Mouse (Mus musculus): ENCODE data around the gene Cep95.
"Not testable (repeated sequence)": the region's sequence is repeated elsewhere in the genome, so short reads cannot be mapped to it uniquely, and the experiment has no call there.

Gene Cep95

GRCm38 (mm10) chr11:106788775-106789459, at the start of gene Cep95, which contains the start of gene Ddx5:
Gene Cep95, plus strand, starts transcription at chr11:106789252.
Gene Ddx5, minus strand, starts transcription at chr11:106789185.
- DNase-seq (ENCODE audit: low spot score in 2 of 2): peak; percentile 91 to 97

- DNase-seq (ENCODE audit: low spot score in 2 of 2): not testable (repeated sequence)
Measured at GRCm38 (mm10) chr11:106740724-106741123, 48.3 kb upstream of the Cep95 start.

GRCm38 (mm10) chr11:106741232-106741631, 47.8 kb upstream of the Cep95 start:
- DNase-seq (ENCODE audit: low spot score in 2 of 2): no peak

- DNase-seq (ENCODE audit: low spot score in 2 of 2): no peak
Measured at GRCm38 (mm10) chr11:106741826-106742225, 47.2 kb upstream of the Cep95 start.

- no peak for DNase-seq (ENCODE audit: low spot score in 2 of 2)
Measured at GRCm38 (mm10) chr11:106742388-106742841, 46.6 kb upstream of the Cep95 start.

- DNase-seq (ENCODE audit: low spot score in 2 of 2): no peak
Measured at GRCm38 (mm10) chr11:106744949-106745348, 44.1 kb upstream of the Cep95 start.

- DNase-seq (ENCODE audit: low spot score in 2 of 2): not testable (repeated sequence)
Measured at GRCm38 (mm10) chr11:106749557-106750120, 39.4 kb upstream of the Cep95 start.

GRCm38 (mm10) chr11:106750121-106750751, 38.8 kb upstream of the Cep95 start, which contains the start of gene Pecam1:
Gene Pecam1, minus strand, starts transcription at chr11:106750628.
- DNase-seq (ENCODE audit: low spot score in 2 of 2): no peak

- no peak for DNase-seq (ENCODE audit: low spot score in 2 of 2)
Measured at GRCm38 (mm10) chr11:106751039-106752018, 37.7 kb upstream of the Cep95 start, which contains the start of gene Milr1. Gene Milr1, plus strand, starts transcription at chr11:106751226.

GRCm38 (mm10) chr11:106752103-106752502, 36.9 kb upstream of the Cep95 start:
- DNase-seq (ENCODE audit: low spot score in 2 of 2): no peak

GRCm38 (mm10) chr11:106753314-106753713, 35.7 kb upstream of the Cep95 start:
- no peak for DNase-seq (ENCODE audit: low spot score in 2 of 2)

GRCm38 (mm10) chr11:106755583-106755982, 33.5 kb upstream of the Cep95 start:
- no peak for DNase-seq (ENCODE audit: low spot score in 2 of 2)

- no peak for DNase-seq (ENCODE audit: low spot score in 2 of 2)
Measured at GRCm38 (mm10) chr11:106759028-106759427, 30.0 kb upstream of the Cep95 start.

GRCm38 (mm10) chr11:106760511-106760910, 28.5 kb upstream of the Cep95 start:
- no peak for DNase-seq (ENCODE audit: low spot score in 2 of 2)

GRCm38 (mm10) chr11:106762139-106762799, 26.8 kb upstream of the Cep95 start:
- DNase-seq (ENCODE audit: low spot score in 2 of 2): no peak

GRCm38 (mm10) chr11:106762800-106763185, 26.3 kb upstream of the Cep95 start:
- DNase-seq (ENCODE audit: low spot score in 2 of 2): no peak

GRCm38 (mm10) chr11:106766611-106767162, 22.4 kb upstream of the Cep95 start:
- no peak for DNase-seq (ENCODE audit: low spot score in 2 of 2)

GRCm38 (mm10) chr11:106767516-106767915, 21.5 kb upstream of the Cep95 start:
- no peak for DNase-seq (ENCODE audit: low spot score in 2 of 2)

GRCm38 (mm10) chr11:106770195-106770974, 18.7 kb upstream of the Cep95 start:
- DNase-seq (ENCODE audit: low spot score in 2 of 2): no peak

GRCm38 (mm10) chr11:106773061-106773460, 16.0 kb upstream of the Cep95 start:
- no peak for DNase-seq (ENCODE audit: low spot score in 2 of 2)

All from right cerebral cortex, postnatal 36 days (tissue).